Mouse (Mus musculus): ENCODE measurements around the gene Ifitm3. TPM values are rescaled to one million over a fixed set of nuclear protein-coding genes. Genes with fewer than 3 reads are reported as not detected.

Gene Ifitm3
- polyA plus RNA-seq, 1 experiment from 2014 or later = 20.6 TPM

- DNase-seq (ENCODE audit: low spot score) (no peak), ATAC-seq (ENCODE audit: low FRiP score) (no peak)
- Histone ChIP-seq H3K27me3 (ENCODE audit: control insufficient read depth, insufficient read depth, low read length) (no peaks in the 10 kb centered on the region), H3K9ac (ENCODE audit: low read depth, low read length) (no peak overlapping the region), H3K27ac (ENCODE audit: low read depth, low read length) (no peak overlapping the region), H3K4me2 (replicated peaks; ENCODE audit: low read depth, low read length) (no peak overlapping the region), H3K4me1 (replicated peaks; ENCODE audit: control insufficient read depth, insufficient read depth, low read length) (no peaks in the 10 kb centered on the region), H3K4me3 (ENCODE audit: low read depth, low read length) (no peak overlapping the region), H3K9me3 (ENCODE audit: control insufficient read depth, low read length) (no peaks in the 10 kb centered on the region), H3K36me3 (ENCODE audit: control insufficient read depth, insufficient read depth, low read length) (no peaks in the 10 kb centered on the region)
- WGBS = 89% methylated on average over 9 of the region's 9 CpGs
These were observed 905 bp downstream of the Ifitm3 start for GRCm38 (mm10) chr7:141009665-141010064.

- H3K27ac ChIP-seq (ENCODE audit: low read depth, low read length) = no peak overlapping the region
- DNase-seq (ENCODE audit: low spot score) = peak; percentile 88
- H3K4me3 ChIP-seq (ENCODE audit: low read depth, low read length) = peak overlapping the region; percentile 6; the same call in 1 of the 2 replicates
- H3K9me3 ChIP-seq (ENCODE audit: control insufficient read depth, low read length) = no peaks in the 10 kb centered on the region
- peak overlapping the region; percentile 32 for H3K4me2 ChIP-seq (replicated peaks; ENCODE audit: low read depth, low read length)
- no peaks in the 10 kb centered on the region for H3K27me3 ChIP-seq (ENCODE audit: control insufficient read depth, insufficient read depth, low read length)
- ATAC-seq (ENCODE audit: low FRiP score) = peak; percentile 82
- whole genome bisulfite sequencing = 9% methylated on average over 20 of the region's 20 CpGs
- H3K9ac ChIP-seq (ENCODE audit: low read depth, low read length) = no peak overlapping the region
- H3K36me3 ChIP-seq (ENCODE audit: control insufficient read depth, insufficient read depth, low read length) = no peaks in the 10 kb centered on the region
- no peaks in the 10 kb centered on the region for H3K4me1 ChIP-seq (replicated peaks; ENCODE audit: control insufficient read depth, insufficient read depth, low read length)
These were observed 1.5 kb downstream of the Ifitm3 start for GRCm38 (mm10) chr7:141008938-141009660.

- Histone ChIP-seq H3K36me3 (ENCODE audit: control insufficient read depth, insufficient read depth, low read length) (no peaks in the 10 kb centered on the region), H3K27me3 (ENCODE audit: control insufficient read depth, insufficient read depth, low read length) (no peaks in the 10 kb centered on the region), H3K27ac (ENCODE audit: low read depth, low read length) (no peak overlapping the region), H3K4me3 (ENCODE audit: low read depth, low read length) (no peak overlapping the region), H3K4me1 (replicated peaks; ENCODE audit: control insufficient read depth, insufficient read depth, low read length) (no peaks in the 10 kb centered on the region), H3K9me3 (ENCODE audit: control insufficient read depth, low read length) (no peaks in the 10 kb centered on the region), H3K9ac (ENCODE audit: low read depth, low read length) (no peak overlapping the region), H3K4me2 (replicated peaks; ENCODE audit: low read depth, low read length) (no peak overlapping the region)
- WGBS = 6% methylated on average over 7 of the region's 7 CpGs
- ATAC-seq (ENCODE audit: low FRiP score) = no peak
- peak; percentile 14 for DNase-seq (ENCODE audit: low spot score)
These were observed 2.2 kb downstream of the Ifitm3 start for GRCm38 (mm10) chr7:141008312-141008761.

GRCm38 (mm10) chr7:141006914-141007313, 3.7 kb downstream of the Ifitm3 start:
- WGBS = 81% methylated on average over 5 of the region's 5 CpGs
- H3K9me3 ChIP-seq (ENCODE audit: control insufficient read depth, low read length) = no peaks in the 10 kb centered on the region
- no peak for DNase-seq (ENCODE audit: low spot score)
- no peak overlapping the region for H3K4me3 ChIP-seq (ENCODE audit: low read depth, low read length)
- no peaks in the 10 kb centered on the region for H3K4me1 ChIP-seq (replicated peaks; ENCODE audit: control insufficient read depth, insufficient read depth, low read length)
- H3K27ac ChIP-seq (ENCODE audit: low read depth, low read length) = no peak overlapping the region
- H3K36me3 ChIP-seq (ENCODE audit: control insufficient read depth, insufficient read depth, low read length) = no peaks in the 10 kb centered on the region
- no peaks in the 10 kb centered on the region for H3K27me3 ChIP-seq (ENCODE audit: control insufficient read depth, insufficient read depth, low read length)
- H3K4me2 ChIP-seq (replicated peaks; ENCODE audit: low read depth, low read length) = no peak overlapping the region
- ATAC-seq (ENCODE audit: low FRiP score) = no peak
- no peak overlapping the region for H3K9ac ChIP-seq (ENCODE audit: low read depth, low read length)

- H3K9me3 ChIP-seq (ENCODE audit: control insufficient read depth, low read length) = no peaks in the 10 kb centered on the region
- H3K36me3 ChIP-seq (ENCODE audit: control insufficient read depth, insufficient read depth, low read length) = no peaks in the 10 kb centered on the region
- H3K4me1 ChIP-seq (replicated peaks; ENCODE audit: control insufficient read depth, insufficient read depth, low read length) = no peaks in the 10 kb centered on the region
- 95% methylated on average over 6 of the region's 6 CpGs for WGBS
- DNase-seq (ENCODE audit: low spot score) (no peak), ATAC-seq (ENCODE audit: low FRiP score) (no peak)
- no peak overlapping the region for H3K4me2 ChIP-seq (replicated peaks; ENCODE audit: low read depth, low read length)
- no peak overlapping the region for H3K9ac ChIP-seq (ENCODE audit: low read depth, low read length)
- H3K27me3 ChIP-seq (ENCODE audit: control insufficient read depth, insufficient read depth, low read length) = no peaks in the 10 kb centered on the region
- no peak overlapping the region for H3K4me3 ChIP-seq (ENCODE audit: low read depth, low read length)
- H3K27ac ChIP-seq (ENCODE audit: low read depth, low read length) = no peak overlapping the region
These were observed 4.1 kb downstream of the Ifitm3 start for GRCm38 (mm10) chr7:141006446-141006845.

- Histone ChIP-seq H3K27me3 (ENCODE audit: control insufficient read depth, insufficient read depth, low read length) (no peaks in the 10 kb centered on the region), H3K4me1 (replicated peaks; ENCODE audit: control insufficient read depth, insufficient read depth, low read length) (no peaks in the 10 kb centered on the region), H3K4me2 (replicated peaks; ENCODE audit: low read depth, low read length) (no peak overlapping the region), H3K36me3 (ENCODE audit: control insufficient read depth, insufficient read depth, low read length) (no peaks in the 10 kb centered on the region), H3K4me3 (ENCODE audit: low read depth, low read length) (no peak overlapping the region), H3K27ac (ENCODE audit: low read depth, low read length) (no peak overlapping the region), H3K9ac (ENCODE audit: low read depth, low read length) (no peak overlapping the region), H3K9me3 (ENCODE audit: control insufficient read depth, low read length) (no peaks in the 10 kb centered on the region)
- ATAC-seq (ENCODE audit: low FRiP score) (no peak), DNase-seq (ENCODE audit: low spot score) (no peak)
- WGBS = 89% methylated on average over 5 of the region's 5 CpGs
These were observed 7.1 kb downstream of the Ifitm3 start for GRCm38 (mm10) chr7:141003248-141004010.

GRCm38 (mm10) chr7:141000881-141001708, 9.5 kb downstream of the Ifitm3 start:
- Histone ChIP-seq H3K4me2 (replicated peaks; ENCODE audit: low read depth, low read length) (no peak overlapping the region), H3K36me3 (ENCODE audit: control insufficient read depth, insufficient read depth, low read length) (no peaks in the 10 kb centered on the region), H3K4me3 (ENCODE audit: low read depth, low read length) (no peak overlapping the region), H3K4me1 (replicated peaks; ENCODE audit: control insufficient read depth, insufficient read depth, low read length) (no peaks in the 10 kb centered on the region), H3K9me3 (ENCODE audit: control insufficient read depth, low read length) (no peaks in the 10 kb centered on the region), H3K9ac (ENCODE audit: low read depth, low read length) (no peak overlapping the region), H3K27me3 (ENCODE audit: control insufficient read depth, insufficient read depth, low read length) (no peaks in the 10 kb centered on the region), H3K27ac (ENCODE audit: low read depth, low read length) (no peak overlapping the region)
- ATAC-seq (ENCODE audit: low FRiP score) (no peak), DNase-seq (ENCODE audit: low spot score) (no peak)
- WGBS = 73% methylated on average over 15 of the region's 15 CpGs

- no peak for ATAC-seq (ENCODE audit: low FRiP score)
- no peak overlapping the region for H3K4me2 ChIP-seq (replicated peaks; ENCODE audit: low read depth, low read length)
- no peaks in the 10 kb centered on the region for H3K4me1 ChIP-seq (replicated peaks; ENCODE audit: control insufficient read depth, insufficient read depth, low read length)
- 93% methylated on average over 11 of the region's 11 CpGs for WGBS
- no peaks in the 10 kb centered on the region for H3K9me3 ChIP-seq (ENCODE audit: control insufficient read depth, low read length)
- H3K4me3 ChIP-seq (ENCODE audit: low read depth, low read length) = no peak overlapping the region
- H3K27ac ChIP-seq (ENCODE audit: low read depth, low read length) = no peak overlapping the region
- no peaks in the 10 kb centered on the region for H3K27me3 ChIP-seq (ENCODE audit: control insufficient read depth, insufficient read depth, low read length)
- DNase-seq (ENCODE audit: low spot score) = no peak
- H3K9ac ChIP-seq (ENCODE audit: low read depth, low read length) = no peak overlapping the region
- no peaks in the 10 kb centered on the region for H3K36me3 ChIP-seq (ENCODE audit: control insufficient read depth, insufficient read depth, low read length)
These were observed 11.5 kb downstream of the Ifitm3 start for GRCm38 (mm10) chr7:140998853-140999700.

All from hindbrain, embryonic 11.5 days (tissue).